Mouse (Mus musculus) neural tube, embryonic 11.5 days (tissue): Measurements from ENCODE around the gene Vmn1r95. TPM values are rescaled to one million over a fixed set of nuclear protein-coding genes. Genes with fewer than 3 reads are reported as not detected.
"Not testable (repeated sequence)": the region's sequence is repeated elsewhere in the genome, so short reads cannot be mapped to it uniquely, and the experiment has no call there.

Source experiments
- ATAC-seq: fragments of 200-750 bp; cut with Nextera tagmentation; 2 replicates; pipeline ENCODE4 v1.8.0; 2017; ENCODE audit warnings: moderate number of reproducible peaks, mild to moderate bottlenecking, moderate TSS enrichment, moderate library complexity; ENCODE audit not compliant: insufficient read depth, low FRiP score, low TSS enrichment
- DNase-seq: peaks from one replicate; pipeline ENCODE4 v3.0.0-alpha.2; 2015; ENCODE audit warnings: low spot score
- H3K27ac ChIP-seq: fragments of 300-500 bp; sonication (generic); 2 replicates; pipeline ENCODE4 v1.5.1; 2014; ENCODE audit warnings: low read depth, mild to moderate bottlenecking, low read length
- H3K27me3 ChIP-seq: fragments of 300-500 bp; sonication (generic); 2 replicates; pipeline ENCODE4 v1.6.1; 2014; ENCODE audit warnings: mild to moderate bottlenecking, low read length, mixed read lengths; ENCODE audit not compliant: control insufficient read depth, insufficient read depth
- H3K36me3 ChIP-seq: fragments of 300-500 bp; sonication (generic); 2 replicates; pipeline ENCODE4 v1.6.1; 2014; ENCODE audit warnings: mild to moderate bottlenecking, low read length, moderate library complexity, mixed read lengths; ENCODE audit not compliant: control insufficient read depth, insufficient read depth
- H3K4me1 ChIP-seq: fragments of 300-500 bp; sonication (generic); 2 replicates; pipeline ENCODE4 v1.6.1; 2014; ENCODE audit warnings: low read length, mixed read lengths; ENCODE audit not compliant: control insufficient read depth, insufficient read depth
- H3K4me2 ChIP-seq: fragments of 300-500 bp; sonication (generic); 2 replicates; pipeline ENCODE4 v1.6.1; 2014; ENCODE audit warnings: low read depth, mild to moderate bottlenecking, moderate library complexity
- H3K4me3 ChIP-seq: fragments of 300-500 bp; sonication (generic); 2 replicates; pipeline ENCODE4 v1.5.1; 2014; ENCODE audit warnings: low read depth, low read length
- H3K9ac ChIP-seq: fragments of 300-500 bp; sonication (generic); 2 replicates; pipeline ENCODE4 v1.6.1; 2014; ENCODE audit warnings: mild to moderate bottlenecking, low read length
- H3K9me3 ChIP-seq: fragments of 300-500 bp; sonication (generic); 2 replicates; pipeline ENCODE4 v1.6.1; 2016; ENCODE audit warnings: low read length; ENCODE audit not compliant: control insufficient read depth
- WGBS: fragments of 180-500 bp; shearing (Covaris S2); extraction: QIAGEN DNeasy Blood & Tissue Kit; methylation state at CpG from one replicate; pipeline ENCODE4 v1.1.7; 2014; 5-methylcytosine and 5-hydroxymethylcytosine counted together
- polyA plus RNA-seq: library from polyadenylated mRNA; unstranded; fragments of >200 nt; fragmentation: Nextera tagmentation; extraction: Ambion mirVana; gene quantifications from 2 replicates; pipeline ENCODE4 v1.2.1, GENCODE M21; 2014

The Vmn1r95 gene
- polyA plus RNA-seq = not detected in 2 replicates

- not testable (repeated sequence) for H3K27me3 ChIP-seq, H3K4me2 ChIP-seq, H3K9ac ChIP-seq, H3K27ac ChIP-seq, H3K9me3 ChIP-seq, H3K4me1 ChIP-seq, ATAC-seq, H3K36me3 ChIP-seq, DNase-seq, H3K4me3 ChIP-seq
- WGBS = no CpG with 5 or more reads among the region's 3 CpGs
Observed at GRCm38 (mm10) chr7:20193410-20193809, at the start of gene Vmn1r95. Gene Vmn1r95 (plus strand): TSS chr7:20193710.

- not testable (repeated sequence) for H3K27me3 ChIP-seq, H3K36me3 ChIP-seq, H3K4me3 ChIP-seq, H3K27ac ChIP-seq, ATAC-seq, H3K4me1 ChIP-seq, H3K9me3 ChIP-seq, H3K4me2 ChIP-seq, DNase-seq, H3K9ac ChIP-seq
- no CpG with 5 or more reads among the region's 3 CpGs for WGBS
Observed at GRCm38 (mm10) chr7:20168277-20168676, 25.2 kb upstream of the Vmn1r95 start, which contains the start of gene Vmn1r94. Gene Vmn1r94 (minus strand): TSS chr7:20168377.

GRCm38 (mm10) chr7:20205507-20205906 is 12.0 kb downstream of the Vmn1r95 start, which contains the start of gene Gm6164:
Gene Gm6164 (minus strand): TSS chr7:20205607.
- not testable (repeated sequence) for DNase-seq, H3K27ac ChIP-seq, H3K9ac ChIP-seq, H3K4me2 ChIP-seq, ATAC-seq, H3K27me3 ChIP-seq, H3K4me3 ChIP-seq, H3K36me3 ChIP-seq, H3K4me1 ChIP-seq, H3K9me3 ChIP-seq
- no CpG with 5 or more reads among the region's 2 CpGs for WGBS

- WGBS = no CpG with 5 or more reads among the region's 2 CpGs
Observed at GRCm38 (mm10) chr7:20233728-20234127, 40.2 kb downstream of the Vmn1r95 start, which contains the start of gene Gm4498. Gene Gm4498 (minus strand): TSS chr7:20233828.

More at GRCm38 (mm10) chr7:20233728-20234127, 40.2 kb downstream of the Vmn1r95 start, which contains the start of gene Gm4498:
- not testable (repeated sequence) for H3K9ac ChIP-seq, ATAC-seq, H3K27me3 ChIP-seq, H3K9me3 ChIP-seq, H3K4me3 ChIP-seq, H3K27ac ChIP-seq, H3K4me1 ChIP-seq, H3K36me3 ChIP-seq, DNase-seq, H3K4me2 ChIP-seq

Other genes starting within 250 kb of the Vmn1r95 start
- gene Igsf23, start 243.0 kb upstream of the Vmn1r95 start, polyA plus RNA-seq = not detected in 2 replicates
- gene Ceacam20, start 228.3 kb upstream of the Vmn1r95 start, polyA plus RNA-seq = not detected in 2 replicates
- not detected in 2 replicates for gene Nlrp9b, start 202.2 kb upstream of the Vmn1r95 start, polyA plus RNA-seq
- not detected in 2 replicates for gene Vmn1r91, start 94.0 kb upstream of the Vmn1r95 start, polyA plus RNA-seq
- gene Gm16442, start 71.1 kb upstream of the Vmn1r95 start, polyA plus RNA-seq = not detected in 2 replicates
- gene Vmn1r93, start 54.6 kb upstream of the Vmn1r95 start, polyA plus RNA-seq = not detected in 2 replicates
- not detected in 2 replicates for gene Vmn1r94, start 25.3 kb upstream of the Vmn1r95 start, polyA plus RNA-seq
- gene Gm6164, start 11.9 kb downstream of the Vmn1r95 start, polyA plus RNA-seq = not detected in 2 replicates
- gene Gm4498, start 40.1 kb downstream of the Vmn1r95 start, polyA plus RNA-seq = not detected in 2 replicates
- not detected in 2 replicates for gene Gm5890, start 69.1 kb downstream of the Vmn1r95 start, polyA plus RNA-seq
- not detected in 2 replicates for gene Gm4133, start 140.4 kb downstream of the Vmn1r95 start, polyA plus RNA-seq
- not detected in 2 replicates for gene Gm5728, start 181.7 kb downstream of the Vmn1r95 start, polyA plus RNA-seq
- not detected in 2 replicates for gene Vmn1r100, start 224.2 kb downstream of the Vmn1r95 start, polyA plus RNA-seq
- not detected in 2 replicates for gene Vmn1r101, start 248.9 kb downstream of the Vmn1r95 start, polyA plus RNA-seq